Mouse (Mus musculus): ENCODE measurements at regions not wholly inside any gene's neighbourhood (a gene's known extent, or its start where the extent isn't known, plus 50 kb on each side); places are given as distances from the start of the nearest gene placed in this dataset.

DNA sequence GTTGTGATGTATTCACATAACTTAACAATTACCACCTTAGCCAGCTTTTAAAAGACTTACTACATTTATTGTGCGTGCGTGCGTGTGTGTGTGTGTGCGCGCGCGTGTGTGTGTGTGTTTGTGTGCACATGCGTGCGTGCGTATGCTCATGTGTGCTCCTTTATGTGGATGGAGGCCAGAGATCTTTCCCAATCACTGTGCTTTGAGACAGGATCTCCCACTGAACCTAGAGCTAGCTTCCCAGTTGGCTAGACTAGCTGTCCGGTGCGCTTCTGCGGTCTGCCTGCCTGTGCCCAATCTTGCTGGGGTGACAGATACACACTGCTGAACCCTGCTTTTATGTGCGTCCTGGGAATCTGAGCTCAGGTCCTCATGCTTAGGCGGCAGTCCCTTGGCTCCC lies 50.1 kb upstream of the Arhgap29 start:
- DNase-seq (ENCODE audit: low spot score), result no peak

DNA sequence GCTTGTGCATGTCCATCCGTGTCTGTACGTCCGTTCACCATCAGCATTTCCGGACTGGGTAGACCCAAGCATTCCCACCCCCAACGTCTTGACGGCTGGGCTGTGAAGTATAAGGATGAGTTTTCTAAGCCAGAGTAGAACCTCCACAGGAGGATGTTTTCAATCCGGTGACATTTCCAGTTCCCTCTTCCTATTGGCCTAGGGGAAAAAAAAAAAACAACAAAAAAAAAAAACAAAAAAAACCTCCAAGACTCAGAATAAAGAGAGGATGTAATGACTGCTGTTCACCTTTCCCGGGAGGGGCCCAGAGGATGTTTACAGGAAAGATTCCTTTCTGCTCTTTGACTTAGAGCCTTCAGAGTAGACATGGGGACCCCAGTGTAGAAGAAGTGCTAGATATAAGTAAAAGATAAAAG lies 51.9 kb upstream of the Arhgap29 start:
- no peak for DNase-seq (ENCODE audit: low spot score)

DNA sequence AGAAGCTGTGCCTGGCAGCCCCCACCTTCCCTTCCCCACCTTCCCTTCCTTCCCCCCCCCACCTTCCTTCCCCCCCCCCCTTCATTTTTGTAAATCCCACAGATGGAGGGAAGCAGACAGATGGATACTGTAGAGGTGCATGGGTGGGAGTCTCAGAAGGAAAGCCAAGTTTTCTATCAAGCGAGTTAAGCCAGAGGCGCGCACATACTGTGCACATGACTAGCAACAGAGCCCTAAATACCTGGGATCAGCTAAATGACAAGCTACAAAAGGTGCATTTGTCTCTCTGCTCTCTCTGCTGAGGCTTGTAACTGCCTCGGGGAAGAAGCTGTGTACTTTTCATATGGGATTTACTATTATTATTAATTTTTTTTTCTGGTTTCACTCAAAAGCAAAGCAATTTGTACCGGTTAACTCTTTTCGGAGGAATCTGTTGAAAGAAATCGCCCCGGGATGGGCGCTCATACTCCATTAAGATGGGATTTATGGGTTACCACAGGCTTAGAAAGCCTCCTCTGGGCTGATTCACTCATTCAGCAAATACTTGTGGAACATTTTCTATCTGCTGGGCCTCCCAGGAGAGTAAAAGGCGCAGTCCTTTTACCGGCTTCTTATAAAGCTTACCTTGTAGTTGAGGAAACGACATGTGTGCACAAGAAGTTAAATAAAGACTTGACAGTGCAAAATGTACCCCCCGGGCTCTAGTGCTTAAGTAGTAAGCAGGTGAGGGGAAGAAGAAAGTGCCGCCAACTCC lies 54.3 kb upstream of the Arhgap29 start:
- DNase-seq (ENCODE audit: low spot score), result no peak

DNA sequence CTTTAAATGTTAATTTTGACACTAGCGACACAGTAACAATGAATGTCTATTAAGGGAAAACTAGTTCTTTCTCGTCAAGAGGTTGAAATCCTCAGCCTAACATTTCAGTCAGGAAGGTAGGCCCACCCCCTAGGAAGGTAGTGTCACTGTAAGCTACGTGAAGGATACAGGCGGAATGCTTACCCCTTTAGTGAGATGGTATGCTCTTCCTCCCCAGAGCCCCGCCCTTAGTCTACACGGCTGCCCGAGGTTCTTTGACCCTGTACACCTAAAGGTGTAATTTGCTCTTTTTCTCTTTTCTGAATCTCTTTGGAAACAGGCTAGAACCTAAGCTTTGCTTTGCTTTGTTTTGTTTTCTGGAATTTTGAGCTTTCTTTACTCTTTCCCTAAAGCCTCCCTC lies 58.7 kb upstream of the Arhgap29 start:
- no peak for DNase-seq (ENCODE audit: low spot score)

DNA sequence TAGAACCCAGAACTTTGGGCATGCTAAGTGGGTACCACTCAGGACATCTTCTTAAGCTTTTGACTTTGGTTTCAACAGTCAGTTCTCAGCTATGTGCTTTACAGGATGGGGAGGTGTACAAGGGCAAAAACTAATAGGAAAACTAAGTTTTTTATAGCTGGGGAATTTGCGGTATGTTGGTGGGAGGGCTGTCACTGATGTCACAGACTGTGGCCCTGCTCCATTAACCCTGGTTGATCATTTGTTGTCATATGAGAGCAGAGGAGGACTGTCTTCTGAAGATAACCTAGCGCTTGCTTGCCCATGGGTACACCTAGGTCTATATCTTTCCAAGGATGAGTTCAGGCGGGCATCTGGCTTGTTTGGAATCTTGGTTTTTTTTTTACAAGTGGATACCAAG lies 59.7 kb upstream of the Arhgap29 start:
- no peak for DNase-seq (ENCODE audit: low spot score)

DNA sequence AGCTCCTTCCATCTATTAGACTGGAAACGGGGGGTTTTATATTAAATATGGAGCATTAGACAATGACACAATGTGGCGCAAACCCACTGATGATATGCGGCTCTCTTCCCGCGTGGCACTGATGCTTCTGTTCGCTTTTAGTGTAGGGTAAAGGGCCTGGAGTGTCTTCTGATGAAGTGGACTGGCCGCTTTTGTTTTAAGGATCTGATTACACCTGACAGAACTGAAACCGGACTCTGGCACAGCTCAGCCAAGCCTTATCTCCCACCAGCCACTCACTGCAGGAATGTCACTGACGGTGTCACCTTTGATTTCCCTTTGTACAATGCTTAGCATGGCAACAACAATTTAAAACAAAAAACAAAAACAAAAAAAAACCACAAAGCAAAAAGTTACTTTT lies 61.0 kb upstream of the Arhgap29 start:
- no peak for DNase-seq (ENCODE audit: low spot score)

DNA sequence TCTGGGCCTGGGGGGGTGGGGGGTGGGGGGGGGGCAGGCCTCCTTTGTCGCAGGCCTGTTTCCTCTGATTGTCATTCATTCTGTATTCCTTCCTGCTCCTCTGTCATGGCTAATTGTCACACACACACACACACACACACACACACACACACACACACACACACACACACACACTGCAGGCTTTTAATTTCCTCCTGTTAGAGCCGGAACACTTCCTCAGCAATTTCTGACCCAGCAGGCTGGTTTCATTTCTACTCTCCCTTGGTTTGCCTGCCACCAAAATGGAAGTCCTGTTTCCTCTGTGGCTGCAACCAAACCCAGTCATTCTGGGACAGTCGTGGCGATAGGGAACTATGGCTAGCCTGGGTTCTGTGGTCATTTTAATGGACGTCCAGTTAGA lies 61.8 kb upstream of the Arhgap29 start:
- DNase-seq (ENCODE audit: low spot score), result no peak

DNA sequence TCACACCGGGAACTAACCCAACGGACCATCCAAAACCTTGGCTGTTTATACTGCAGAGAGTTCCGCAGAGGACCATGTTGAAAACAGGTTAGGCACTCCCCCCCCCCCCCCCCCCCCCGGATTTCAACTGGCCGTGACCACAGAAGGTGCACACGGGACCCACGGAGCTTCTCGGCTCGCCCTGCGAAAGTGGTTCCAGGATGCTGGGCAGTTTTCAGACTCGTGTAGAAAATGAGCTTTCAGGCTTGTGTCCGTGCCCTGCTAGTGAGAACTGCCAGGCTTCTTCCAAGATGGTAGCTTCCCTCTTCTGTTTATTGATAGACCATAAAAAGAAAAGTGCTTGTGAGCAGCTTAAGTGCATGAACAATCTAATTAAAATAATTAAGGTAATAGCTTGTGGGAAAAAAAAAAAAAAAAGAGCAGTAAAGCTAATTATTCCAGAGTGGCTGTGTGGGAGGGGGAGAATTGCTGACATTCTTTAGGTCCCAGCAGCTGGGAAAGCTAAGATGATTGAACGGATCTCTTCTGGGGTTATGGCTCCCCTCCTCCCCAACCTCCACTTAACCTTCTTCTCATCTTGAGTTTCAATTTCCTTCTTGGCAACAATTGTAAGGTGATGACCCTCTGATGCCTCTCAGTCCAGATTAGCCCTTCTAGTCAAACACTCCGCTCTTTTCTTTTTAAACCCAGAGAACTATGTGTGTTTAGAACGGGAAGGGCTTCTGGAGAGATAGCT lies 65.3 kb upstream of the Arhgap29 start:
- no peak for DNase-seq (ENCODE audit: low spot score)

DNA sequence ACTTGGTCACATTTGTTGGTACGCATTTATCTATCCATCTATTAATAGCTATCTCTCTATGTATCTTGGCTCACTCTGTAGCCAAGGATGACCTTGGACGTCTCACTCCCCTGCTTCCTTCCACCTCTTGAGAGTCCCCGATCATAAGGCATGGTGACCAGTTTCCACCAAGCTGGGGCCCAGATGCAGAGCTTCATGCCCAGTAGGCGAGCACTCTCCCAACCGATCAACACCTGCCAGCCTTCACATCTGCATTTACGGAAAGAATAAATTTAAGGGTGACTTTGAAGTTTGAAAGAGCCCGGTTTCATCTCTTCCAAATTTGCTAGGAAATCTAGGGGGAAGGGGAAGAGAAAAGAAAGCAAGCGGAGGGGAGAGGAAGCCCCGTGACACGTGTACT lies 66.0 kb upstream of the Arhgap29 start:
- DNase-seq (ENCODE audit: low spot score), result no peak

DNA sequence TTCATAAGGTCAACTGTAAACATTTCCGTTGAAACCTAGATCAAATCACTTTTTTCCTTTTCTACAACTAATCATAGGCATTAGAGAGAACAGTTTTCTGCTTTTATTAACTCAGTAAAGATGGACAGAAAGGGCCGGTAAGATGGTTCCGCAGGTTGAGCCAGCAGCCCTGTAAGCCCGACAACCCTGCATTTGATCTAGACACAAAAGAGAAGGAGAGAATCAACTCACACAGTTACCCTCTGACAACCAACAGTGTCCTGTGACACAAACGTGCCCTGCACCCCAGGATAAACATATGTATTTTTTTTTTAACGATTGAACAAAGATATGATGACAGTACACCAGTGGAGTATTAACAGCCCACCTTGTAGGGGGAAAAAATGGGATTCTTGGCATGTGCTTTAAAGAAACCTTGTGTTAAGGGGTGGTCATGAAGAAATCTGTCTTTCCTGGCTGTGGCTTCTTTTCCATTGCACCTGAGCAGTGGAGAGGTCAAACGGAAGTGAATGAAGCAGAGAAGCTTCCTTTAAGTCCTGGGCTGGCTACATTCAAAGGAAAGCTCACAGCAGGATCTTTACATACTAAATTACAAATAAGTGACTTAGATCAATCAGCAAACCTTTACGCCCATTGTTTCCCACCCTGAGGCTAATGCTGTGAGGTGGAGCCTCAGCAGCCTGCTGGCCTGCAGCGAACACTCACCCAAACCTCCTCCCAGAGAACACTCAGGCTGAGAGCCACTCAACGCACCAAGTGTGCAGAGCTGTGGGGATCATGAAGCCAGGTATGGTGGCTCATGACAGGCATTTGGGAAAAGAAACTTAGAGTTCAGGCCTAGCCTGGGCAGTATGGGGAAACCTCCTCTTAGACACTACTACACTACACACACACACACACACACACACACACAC lies 66.8 kb upstream of the Arhgap29 start:
- DNase-seq (ENCODE audit: low spot score), result no peak

DNA sequence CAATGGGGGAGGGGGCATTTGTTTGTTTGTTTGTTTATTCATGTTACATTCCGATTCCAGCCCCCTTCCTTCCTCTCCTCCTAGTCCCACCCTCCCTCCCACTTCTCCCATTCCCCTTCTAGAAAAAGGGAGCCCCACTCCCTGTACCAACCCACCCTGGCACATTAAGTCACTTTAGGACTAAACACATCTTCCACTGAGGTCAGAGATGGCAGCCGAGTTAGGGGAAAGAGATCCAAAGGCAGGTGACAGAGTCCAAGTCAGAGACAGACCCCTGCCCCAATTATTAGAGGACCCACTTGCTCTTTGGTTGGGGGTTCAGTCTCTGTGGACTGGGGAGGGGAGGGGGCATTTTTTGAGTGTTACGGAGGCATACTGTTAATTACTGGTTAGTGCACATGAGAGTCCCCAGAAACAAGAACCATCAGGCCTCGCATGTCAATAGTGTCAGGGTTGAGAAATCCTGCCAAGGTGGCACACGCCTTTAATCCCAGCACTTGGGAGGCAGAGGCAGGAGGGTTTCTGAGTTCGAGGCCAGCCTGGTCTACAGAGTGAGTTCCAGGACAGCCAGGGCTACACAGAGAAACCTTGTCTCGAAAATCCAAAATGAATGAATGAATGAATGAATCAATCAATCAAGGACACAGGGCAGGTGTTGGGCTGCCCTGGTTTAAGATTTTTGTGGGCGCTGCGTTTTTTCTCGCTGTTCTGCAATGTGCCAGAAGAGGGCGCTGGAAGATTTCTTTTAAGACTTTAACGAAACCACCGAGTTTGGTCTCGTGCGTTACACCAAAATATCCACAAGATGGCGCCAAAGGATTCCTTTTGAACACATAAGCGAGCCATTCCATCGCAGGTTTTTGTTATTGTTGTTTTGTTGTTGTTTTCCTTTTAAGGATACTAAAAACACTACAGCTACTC lies 67.8 kb upstream of the Arhgap29 start:
- DNase-seq (ENCODE audit: low spot score), result peak; percentile 90

DNA sequence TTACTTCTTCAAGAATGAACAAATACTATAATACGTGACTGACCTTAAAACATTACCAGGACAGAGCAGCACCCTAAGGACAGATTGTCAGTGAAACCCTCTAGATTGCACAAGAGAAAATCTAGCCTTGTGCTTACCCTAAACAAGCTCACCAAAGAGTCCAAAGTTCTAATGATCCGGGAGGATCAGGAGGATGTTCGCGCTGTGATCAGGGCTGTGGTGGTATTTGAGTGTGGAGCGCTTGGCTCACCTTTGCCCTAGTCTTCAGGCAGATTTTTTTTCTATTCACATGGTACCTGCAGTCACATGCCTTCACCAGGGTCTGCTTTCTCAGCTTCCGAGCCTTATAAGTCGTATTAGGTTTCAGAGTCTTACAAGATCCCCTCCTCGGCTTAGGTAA lies 65.3 kb upstream of the Abcd3 start:
- DNase-seq (ENCODE audit: low spot score), result no peak

DNA sequence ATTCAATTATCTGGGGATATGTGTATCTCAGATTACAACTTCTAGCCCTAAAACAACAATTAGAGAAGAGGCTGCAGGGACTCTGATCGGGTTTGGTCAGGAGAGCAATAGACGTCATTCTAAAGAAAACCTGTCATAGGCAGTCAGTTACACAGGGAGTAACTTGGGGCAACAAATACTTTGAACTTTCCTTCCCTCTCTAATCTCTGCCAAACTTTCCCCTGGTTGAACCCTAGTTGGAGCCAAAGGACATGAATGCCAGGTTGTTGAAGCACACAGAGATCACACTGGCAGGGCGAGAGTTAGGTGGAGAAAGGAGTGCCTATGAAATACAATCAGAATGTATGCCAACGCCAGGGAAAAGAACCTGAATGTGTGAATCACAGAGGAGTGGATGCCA lies 60.0 kb upstream of the Abcd3 start:
- no peak for DNase-seq (ENCODE audit: low spot score)

DNA sequence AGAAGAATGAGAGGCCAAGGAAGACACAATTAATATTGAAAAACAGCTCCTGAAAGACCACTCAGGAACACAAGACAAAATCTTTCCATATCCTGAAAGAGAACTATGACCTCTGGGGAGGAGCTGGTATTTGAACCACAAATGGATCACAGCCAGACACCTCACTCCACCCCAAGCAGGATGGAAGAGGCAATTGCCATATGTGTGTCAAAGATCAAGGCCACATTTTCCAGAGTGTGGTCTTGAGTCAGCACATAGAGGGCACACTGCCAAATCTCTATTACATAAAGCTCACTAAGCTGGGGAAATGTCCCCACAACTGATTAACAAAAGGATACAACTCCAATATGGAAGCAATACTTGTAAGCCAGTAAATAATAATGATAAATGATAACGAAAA lies 59.5 kb upstream of the Abcd3 start:
- DNase-seq (ENCODE audit: low spot score), result no peak

DNA sequence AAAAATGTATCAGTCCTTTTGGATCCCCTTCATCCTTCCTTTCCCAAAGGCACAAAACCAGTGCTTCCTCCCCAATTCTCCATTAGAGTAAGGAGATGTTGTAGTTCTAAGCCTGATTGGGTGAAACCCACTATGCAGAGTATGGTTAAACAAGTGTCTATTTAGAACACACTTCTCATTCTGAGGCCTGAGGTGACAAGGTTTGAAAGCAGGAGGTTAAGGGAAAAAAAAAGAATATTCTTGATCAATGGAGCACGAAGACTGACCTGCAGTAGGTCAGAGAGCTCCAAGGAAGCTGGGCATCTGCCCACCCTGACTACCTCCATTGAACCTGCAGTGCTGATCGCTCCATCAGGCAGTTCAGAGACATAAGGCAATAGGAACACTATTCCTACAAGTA lies 58.5 kb upstream of the Abcd3 start:
- DNase-seq (ENCODE audit: low spot score), result no peak

DNA sequence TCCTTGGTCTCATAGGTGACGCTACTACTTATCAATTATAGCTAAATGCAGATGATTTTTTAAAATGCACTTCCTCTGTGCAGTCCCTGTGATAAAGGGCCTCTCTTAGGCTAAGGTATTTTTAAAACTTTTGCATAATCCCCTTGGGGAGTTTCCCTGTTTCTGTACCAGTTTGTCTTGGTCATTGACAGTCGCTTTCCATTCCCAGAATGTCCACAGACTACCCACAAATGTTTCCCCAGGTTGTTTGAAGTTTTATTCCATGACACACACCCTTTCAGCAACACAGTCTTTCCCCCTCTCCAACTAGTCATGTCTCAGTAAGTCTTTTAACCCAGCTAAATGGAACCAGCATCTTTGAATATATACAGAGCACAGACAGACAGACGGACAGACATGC lies 57.6 kb upstream of the Abcd3 start:
- DNase-seq (ENCODE audit: low spot score), result no peak

DNA sequence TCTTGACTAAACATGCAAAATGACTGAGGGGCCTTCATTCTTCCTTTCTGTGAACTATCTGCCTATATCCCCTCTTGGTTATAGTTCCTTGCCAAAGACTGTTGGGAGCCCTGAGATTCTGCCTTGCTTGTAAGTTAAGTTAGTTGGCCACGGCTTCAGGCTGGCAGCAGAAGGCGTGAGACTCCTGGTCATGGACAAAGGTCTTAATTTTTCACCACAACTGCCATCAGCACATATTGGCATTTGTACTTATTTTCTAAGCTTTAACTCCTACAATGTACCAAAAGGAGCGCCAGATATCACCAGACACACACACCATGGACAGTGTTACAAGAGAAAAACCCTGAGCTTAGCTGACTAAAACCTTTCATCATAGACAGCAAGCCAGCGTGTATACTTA lies 56.7 kb upstream of the Abcd3 start:
- DNase-seq (ENCODE audit: low spot score), result no peak

DNA sequence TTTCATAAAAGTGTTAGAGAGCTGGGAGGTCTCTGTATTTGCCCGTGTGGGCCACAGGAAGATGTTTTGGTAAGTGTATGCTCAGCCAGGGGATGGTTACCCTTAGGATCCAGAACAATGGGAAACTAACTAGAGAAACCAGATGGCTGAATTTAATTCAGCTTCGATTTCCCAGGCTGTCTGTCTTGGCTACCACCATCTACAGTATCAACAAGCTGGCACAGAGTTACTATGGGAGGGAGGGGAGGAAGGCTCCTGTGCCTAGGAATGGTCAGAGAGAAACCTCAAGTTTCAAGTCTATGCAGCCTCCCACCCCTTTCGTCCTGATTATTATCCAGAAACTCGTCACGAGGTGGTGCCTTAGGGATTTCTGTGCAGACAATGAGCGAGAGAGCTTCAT lies 55.6 kb upstream of the Abcd3 start:
- no peak for DNase-seq (ENCODE audit: low spot score)

DNA sequence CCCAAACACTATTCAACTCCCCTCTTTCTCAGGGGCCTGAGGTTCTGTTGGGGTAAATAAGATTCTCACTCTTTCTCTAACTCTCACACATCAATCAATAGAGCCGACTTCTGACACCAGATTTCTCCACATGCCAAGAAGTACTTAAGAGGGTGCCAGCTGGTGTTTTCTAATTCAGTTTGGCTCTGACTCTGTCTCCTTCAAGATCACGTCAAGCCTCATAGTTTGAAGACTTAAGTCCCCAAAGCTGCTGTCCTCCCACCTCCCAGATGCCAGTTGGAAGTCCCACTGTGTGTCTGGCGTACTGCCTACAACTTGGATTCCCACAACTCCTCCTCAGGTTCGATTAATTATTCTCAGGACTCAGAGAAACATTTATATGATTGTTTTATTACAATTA lies 54.6 kb upstream of the Abcd3 start:
- no peak for DNase-seq (ENCODE audit: low spot score)

DNA sequence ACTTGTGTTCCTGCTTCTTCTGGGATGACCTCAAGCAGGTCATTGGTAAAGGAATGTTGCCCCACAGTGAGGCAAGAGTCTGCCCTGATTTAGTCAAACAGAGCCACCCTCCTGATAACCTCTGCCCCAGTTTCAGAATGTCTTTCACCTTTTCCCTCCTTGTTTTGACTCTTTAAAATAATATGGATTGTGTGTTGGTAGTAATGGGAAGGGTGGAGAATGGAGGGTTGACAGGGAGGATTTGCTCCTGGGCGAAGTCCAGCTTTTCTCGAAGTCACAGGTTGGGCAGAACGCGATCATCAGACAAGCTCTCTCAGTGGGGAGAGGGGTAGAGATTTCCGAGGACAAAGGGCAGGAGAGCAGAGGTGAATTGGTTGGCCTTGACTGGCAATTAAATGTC lies 52.2 kb upstream of the Abcd3 start:
- peak; percentile 35 for DNase-seq (ENCODE audit: low spot score)

DNA sequence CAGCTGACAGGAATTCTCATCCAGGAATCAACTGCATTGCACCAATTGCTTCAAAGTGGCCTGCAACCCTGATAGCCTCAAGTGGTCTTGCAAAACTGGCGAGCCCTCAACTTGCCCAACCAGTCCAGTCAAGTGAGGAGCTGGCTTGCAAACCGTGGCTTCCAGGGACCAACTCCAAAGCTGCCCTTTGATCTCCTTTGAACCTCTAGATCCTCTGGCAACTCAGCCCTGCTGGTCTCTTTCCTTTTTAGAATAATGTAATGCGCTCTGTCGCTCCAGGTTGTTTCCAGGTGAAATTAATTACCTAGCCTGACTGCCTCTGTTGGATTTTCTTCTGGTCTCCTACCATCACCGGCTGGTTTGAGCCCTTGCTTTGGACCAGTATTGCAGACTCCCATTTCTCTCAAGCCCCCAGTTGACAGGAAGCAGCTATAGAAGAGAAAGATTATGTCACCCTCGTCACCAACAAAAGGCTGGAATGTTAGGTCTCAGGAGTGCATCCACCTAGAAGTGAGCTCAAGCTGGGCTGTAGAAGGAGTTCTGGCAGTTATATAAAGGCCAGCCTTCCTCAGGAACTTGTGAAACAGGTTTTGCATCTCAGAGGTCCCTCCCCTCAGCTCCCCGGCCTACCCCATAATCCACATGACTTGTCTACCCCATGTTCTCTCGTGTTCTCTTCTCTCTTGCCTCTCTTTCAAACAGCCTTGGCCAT lies 49.8 kb upstream of the Abcd3 start:
- peak; percentile 52 for DNase-seq (ENCODE audit: low spot score)

Measured in urinary bladder, postnatal 14 days (tissue).